Mouse (Mus musculus): ENCODE data around the gene Tob1.

GRCm38 (mm10) chr11:94245955-94246788 is 34.9 kb downstream of the Tob1 start, which contains the start of gene Wfikkn2:
- TF ChIP-seq CTCF (IDR thresholded peaks at IDR 0.05; ENCODE audit: extremely low read depth, insufficient read depth, insufficient read length, insufficient replicate concordance): no peak
- no peak for TF ChIP-seq POLR2A (IDR thresholded peaks at IDR 0.05; ENCODE audit: low read depth, low read length)
